Mouse (Mus musculus) urinary bladder, adult 18-20 months (tissue): Measurements from ENCODE around the gene Lhfpl2.

Source experiments
- DNase-seq, 2 experiments: peaks; one replicate each; pipeline ENCODE4 v3.0.0; 2022; ENCODE audit warnings: low spot score in 2 of 2, mixed read lengths in 2 of 2

Lhfpl2 gene

GRCm38 (mm10) chr13:94098369-94099084 is 40.9 kb downstream of the Lhfpl2 start:
- no peak for DNase-seq

- no peak for DNase-seq
Observed at GRCm38 (mm10) chr13:94099087-94099486, 41.5 kb downstream of the Lhfpl2 start.

GRCm38 (mm10) chr13:94100361-94100760 is 42.8 kb downstream of the Lhfpl2 start:
- no peak for DNase-seq

- no peak for DNase-seq
Observed at GRCm38 (mm10) chr13:94101020-94101571, 43.5 kb downstream of the Lhfpl2 start.

GRCm38 (mm10) chr13:94104866-94105475 is 47.4 kb downstream of the Lhfpl2 start:
- DNase-seq = no peak

- no peak for DNase-seq
Observed at GRCm38 (mm10) chr13:94106431-94106830, 48.8 kb downstream of the Lhfpl2 start.

- no peak for DNase-seq
Observed at GRCm38 (mm10) chr13:94106983-94107382, 49.4 kb downstream of the Lhfpl2 start.

GRCm38 (mm10) chr13:94110556-94110955 is 53.0 kb downstream of the Lhfpl2 start:
- DNase-seq = no peak

GRCm38 (mm10) chr13:94115476-94115875 is 57.9 kb downstream of the Lhfpl2 start:
- DNase-seq = no peak

- DNase-seq = no peak
Observed at GRCm38 (mm10) chr13:94116705-94117410, 59.3 kb downstream of the Lhfpl2 start.

- DNase-seq = no peak
Observed at GRCm38 (mm10) chr13:94117522-94117921, 59.9 kb downstream of the Lhfpl2 start.

- DNase-seq = no peak
Observed at GRCm38 (mm10) chr13:94118091-94118490, 60.5 kb downstream of the Lhfpl2 start.

GRCm38 (mm10) chr13:94119309-94119708 is 61.7 kb downstream of the Lhfpl2 start:
- no peak for DNase-seq

GRCm38 (mm10) chr13:94122703-94123592 is 65.4 kb downstream of the Lhfpl2 start:
- DNase-seq = no peak

GRCm38 (mm10) chr13:94130394-94130793 is 72.8 kb downstream of the Lhfpl2 start:
- no peak for DNase-seq

GRCm38 (mm10) chr13:94131135-94131534 is 73.5 kb downstream of the Lhfpl2 start:
- DNase-seq = no peak

- no peak for DNase-seq
Observed at GRCm38 (mm10) chr13:94132187-94132995, 74.8 kb downstream of the Lhfpl2 start.

GRCm38 (mm10) chr13:94134646-94135045 is 77.0 kb downstream of the Lhfpl2 start:
- DNase-seq = no peak

GRCm38 (mm10) chr13:94135180-94135579 is 77.6 kb downstream of the Lhfpl2 start:
- DNase-seq = no peak

GRCm38 (mm10) chr13:94139713-94140445 is 82.3 kb downstream of the Lhfpl2 start:
- DNase-seq = no peak
